Mouse (Mus musculus) midbrain, postnatal 0 days (tissue): ENCODE measurements at regions not wholly inside any gene's neighbourhood (a gene's known extent, or its start where the extent isn't known, plus 50 kb on each side); places are given as distances from the start of the nearest gene placed in this dataset.

Source experiments
- ATAC-seq: fragments of 200-750 bp; cut with Nextera tagmentation; 2 replicates; pipeline ENCODE4 v1.8.0; 2017; ENCODE audit warnings: moderate number of reproducible peaks, mild to moderate bottlenecking, moderate TSS enrichment, moderate library complexity; ENCODE audit not compliant: low FRiP score
- DNase-seq: peaks from one replicate; pipeline ENCODE4 v3.0.0-alpha.2; 2015; ENCODE audit warnings: low spot score
- H3K27ac ChIP-seq: fragments of 300-500 bp; sonication (generic); 2 replicates; pipeline ENCODE4 v1.5.1; 2014; ENCODE audit warnings: low read depth, mild to moderate bottlenecking, low read length, mixed read lengths
- H3K27me3 ChIP-seq: fragments of 300-500 bp; sonication (generic); 2 replicates; pipeline ENCODE4 v1.6.1; 2014; ENCODE audit warnings: low read length, control low read depth, mixed read lengths; ENCODE audit not compliant: insufficient read depth
- H3K36me3 ChIP-seq: fragments of 300-500 bp; sonication (generic); 2 replicates; pipeline ENCODE4 v1.6.1; 2014; ENCODE audit warnings: low read length, control low read depth, mixed read lengths; ENCODE audit not compliant: insufficient read depth
- H3K4me1 ChIP-seq: fragments of 300-500 bp; sonication (generic); 2 replicates; pipeline ENCODE4 v1.6.1; 2014; ENCODE audit warnings: mild to moderate bottlenecking, control low read depth, antibody characterized with exemption, low read length, mixed read lengths; ENCODE audit not compliant: insufficient read depth
- H3K4me2 ChIP-seq: fragments of 300-500 bp; sonication (generic); 2 replicates; pipeline ENCODE4 v1.6.1; 2014; ENCODE audit warnings: low read depth, mild to moderate bottlenecking, low read length, mixed read lengths; ENCODE audit not compliant: poor library complexity, severe bottlenecking
- H3K4me3 ChIP-seq: fragments of 300-500 bp; sonication (generic); 2 replicates; pipeline ENCODE4 v1.5.1; 2014; ENCODE audit warnings: low read depth, mild to moderate bottlenecking, low read length, moderate library complexity
- H3K9ac ChIP-seq: fragments of 300-500 bp; sonication (generic); replicated peaks from 2 replicates; pipeline ENCODE4 v1.6.1; 2014; ENCODE audit warnings: mild to moderate bottlenecking, low read length, moderate library complexity, mixed read lengths; ENCODE audit not compliant: poor library complexity, severe bottlenecking
- H3K9me3 ChIP-seq: fragments of 300-500 bp; sonication (generic); 2 replicates; pipeline ENCODE4 v1.6.1; 2016; ENCODE audit warnings: low read length, control low read depth
- CTCF ChIP-seq: IDR thresholded peaks from 2 replicates; pipeline ENCODE4 v1.5.1; 2016; ENCODE audit warnings: antibody characterized with exemption, mild to moderate bottlenecking
- WGBS: fragments of 180-500 bp; shearing (Covaris S2); extraction: QIAGEN DNeasy Blood & Tissue Kit; methylation state at CpG from one replicate; pipeline ENCODE4 v1.1.7; 2014; 5-methylcytosine and 5-hydroxymethylcytosine counted together

GRCm38 (mm10) chr2:144191707-144192106 lies 78.8 kb upstream of the Mgme1 start:
- no peak for DNase-seq
- no peak overlapping the region for H3K9ac ChIP-seq
- no peak for TF ChIP-seq CTCF
- no peaks in the 10 kb centered on the region for H3K9me3 ChIP-seq
- no peak overlapping the region for H3K27ac ChIP-seq
- no peak overlapping the region for H3K4me3 ChIP-seq
- no peaks in the 10 kb centered on the region for H3K27me3 ChIP-seq
- H3K4me2 ChIP-seq, result no peak overlapping the region
- WGBS, result 89% methylated on average over 4 of the region's 4 CpGs
- no peaks in the 10 kb centered on the region for H3K36me3 ChIP-seq
- ATAC-seq, result no peak
- H3K4me1 ChIP-seq, result no peaks in the 10 kb centered on the region

DNA sequence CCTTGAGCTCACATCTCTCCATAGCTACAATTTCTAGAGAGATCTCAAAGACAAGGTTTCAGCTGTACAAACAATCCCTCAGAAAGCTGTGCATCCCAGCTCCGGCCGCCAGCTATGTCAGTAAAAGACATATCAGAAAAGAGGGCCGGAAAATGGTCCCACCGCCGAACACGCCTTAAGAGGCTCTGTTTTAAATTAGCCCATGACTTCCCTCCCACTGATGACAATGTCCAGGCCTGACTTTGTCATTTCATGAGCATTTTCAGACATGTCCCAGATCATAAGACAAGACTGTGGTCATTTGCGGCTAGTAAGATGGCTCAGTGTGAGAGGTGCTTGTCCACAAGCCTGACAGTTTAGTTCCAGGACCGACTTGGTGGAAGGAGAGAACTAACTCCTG lies 78.0 kb upstream of the Mgme1 start:
- Histone ChIP-seq H3K4me1 (no peaks in the 10 kb centered on the region), H3K4me2 (no peak overlapping the region), H3K9me3 (no peaks in the 10 kb centered on the region), H3K27ac (no peak overlapping the region), H3K4me3 (no peak overlapping the region), H3K9ac (no peak overlapping the region), H3K36me3 (no peaks in the 10 kb centered on the region), H3K27me3 (no peaks in the 10 kb centered on the region)
- DNase-seq (no peak), ATAC-seq (no peak)
- 89% methylated on average over 8 of the region's 8 CpGs for WGBS
- no peak for TF ChIP-seq CTCF

DNA sequence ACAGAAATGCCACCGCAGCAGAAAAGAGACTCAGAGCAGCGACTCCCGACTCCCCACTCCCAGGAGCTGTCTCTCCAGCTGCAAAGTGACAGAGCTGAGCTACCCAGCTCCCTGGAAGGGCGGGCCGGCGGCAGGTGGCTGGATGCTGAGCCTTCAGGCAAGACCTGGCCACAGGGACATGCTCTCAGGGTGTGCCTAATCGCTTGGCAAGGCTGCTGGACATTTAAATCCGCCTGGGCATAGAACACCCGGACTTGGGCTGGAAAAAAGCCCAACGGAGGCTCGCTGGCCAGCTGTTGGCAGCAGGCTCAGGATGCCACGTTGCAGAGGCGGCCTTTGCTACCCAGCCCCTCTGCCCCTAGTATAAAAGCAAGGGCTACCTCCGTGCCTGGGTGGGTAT lies 74.6 kb upstream of the Mgme1 start:
- H3K4me3 ChIP-seq, result no peak overlapping the region
- TF ChIP-seq CTCF, result no peak
- H3K4me2 ChIP-seq, result no peak overlapping the region
- no peak overlapping the region for H3K27ac ChIP-seq
- DNase-seq (no peak), ATAC-seq (no peak)
- WGBS, result 51% methylated on average over 14 of the region's 14 CpGs
- H3K36me3 ChIP-seq, result no peaks in the 10 kb centered on the region
- H3K4me1 ChIP-seq, result no peaks in the 10 kb centered on the region
- no peaks in the 10 kb centered on the region for H3K27me3 ChIP-seq
- no peaks in the 10 kb centered on the region for H3K9me3 ChIP-seq
- H3K9ac ChIP-seq, result no peak overlapping the region

DNA sequence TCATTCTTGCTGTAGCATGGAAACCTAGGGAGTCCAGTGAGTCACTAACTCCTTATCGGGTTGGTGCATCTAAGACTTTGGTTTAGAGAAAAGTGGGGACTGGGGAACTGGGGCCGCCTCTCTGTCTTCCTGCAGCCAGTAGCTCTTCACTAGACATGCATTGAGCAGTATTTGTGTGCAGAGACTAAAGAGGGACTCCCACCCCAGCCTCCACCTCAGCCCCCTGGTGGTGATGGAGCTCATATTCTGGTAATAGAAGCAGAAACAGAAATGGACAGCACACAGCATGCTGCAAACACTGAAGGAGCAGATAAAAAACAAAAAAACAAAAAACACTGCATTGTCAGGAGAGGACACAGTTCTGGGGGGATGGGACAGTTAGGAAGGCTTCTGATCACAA lies 73.3 kb upstream of the Mgme1 start:
- no peaks in the 10 kb centered on the region for H3K4me1 ChIP-seq
- H3K4me2 ChIP-seq, result no peak overlapping the region
- TF ChIP-seq CTCF, result peak; percentile 62
- no peaks in the 10 kb centered on the region for H3K27me3 ChIP-seq
- DNase-seq, result no peak
- no peaks in the 10 kb centered on the region for H3K9me3 ChIP-seq
- no peak overlapping the region for H3K27ac ChIP-seq
- no peaks in the 10 kb centered on the region for H3K36me3 ChIP-seq
- no peak overlapping the region for H3K4me3 ChIP-seq
- WGBS, result 75% methylated on average over 2 of the region's 2 CpGs
- no peak overlapping the region for H3K9ac ChIP-seq
- no peak for ATAC-seq

DNA sequence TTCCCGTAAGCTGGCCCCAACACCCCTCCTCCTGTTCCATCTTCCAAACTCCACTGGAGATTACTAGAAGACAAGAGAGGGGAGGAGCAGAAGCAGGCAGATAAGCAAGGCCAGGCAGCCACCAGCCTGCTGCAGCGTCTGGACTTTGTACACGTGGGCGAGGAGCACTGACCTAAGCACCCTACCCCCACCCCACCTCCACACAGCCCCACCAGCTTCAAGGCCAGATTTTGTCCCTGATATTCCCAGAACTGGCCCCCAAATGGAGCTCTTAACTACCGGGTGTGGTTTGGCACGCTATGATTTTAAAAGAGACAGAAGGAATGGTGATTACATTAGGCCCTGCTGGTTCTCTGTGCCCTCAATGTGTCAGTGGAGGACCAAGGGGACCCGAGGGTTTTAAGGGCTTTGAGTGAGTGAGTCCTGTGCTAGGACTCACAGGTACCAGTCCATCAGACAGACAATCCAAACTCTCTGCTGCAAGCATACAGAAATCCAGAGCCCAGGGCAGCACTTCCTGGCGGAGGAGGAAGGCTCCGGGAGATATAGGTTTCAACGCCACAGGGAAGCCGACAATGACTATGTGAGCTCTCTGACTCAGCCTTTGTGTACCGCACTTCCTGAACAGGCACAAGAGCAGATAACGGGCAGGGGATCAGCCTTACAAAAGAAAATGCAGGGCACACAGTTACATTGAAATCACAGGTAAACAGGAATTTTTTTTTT lies 72.0 kb upstream of the Mgme1 start:
- WGBS, result 70% methylated on average over 13 of the region's 13 CpGs

More for the DNA sequence above, 72.0 kb upstream of the Mgme1 start:
- no peaks in the 10 kb centered on the region for H3K9me3 ChIP-seq
- DNase-seq (no peak), ATAC-seq (no peak)
- H3K27me3 ChIP-seq, result no peaks in the 10 kb centered on the region
- H3K27ac ChIP-seq, result no peak overlapping the region
- H3K4me3 ChIP-seq, result no peak overlapping the region
- no peak overlapping the region for H3K4me2 ChIP-seq
- no peak for TF ChIP-seq CTCF
- H3K4me1 ChIP-seq, result no peaks in the 10 kb centered on the region
- no peaks in the 10 kb centered on the region for H3K36me3 ChIP-seq
- H3K9ac ChIP-seq, result no peak overlapping the region
